Mouse (Mus musculus) C2C12 (cell line): ENCODE data around the gene Ctf1. TPM values are rescaled to one million over a fixed set of nuclear protein-coding genes. Genes with fewer than 3 reads are reported as not detected.

Experiments used
- H3K27me3 ChIP-seq: one replicate; pipeline ENCODE4 v1.6.1; 2011; ENCODE audit not compliant: control insufficient read depth, insufficient read depth, insufficient read length
- H3K36me3 ChIP-seq: one replicate; pipeline ENCODE4 v1.6.1; 2011; ENCODE audit not compliant: control insufficient read depth, insufficient read depth
- H3K4me3 ChIP-seq: one replicate; pipeline ENCODE4 v1.5.1; 2011; ENCODE audit warnings: mild to moderate bottlenecking, control low read depth; ENCODE audit not compliant: poor library complexity, insufficient read depth, severe bottlenecking
- H3K79me2 ChIP-seq: one replicate; pipeline ENCODE4 v1.6.1; 2011; ENCODE audit not compliant: control insufficient read depth, insufficient read depth
- H3K79me3 ChIP-seq: one replicate; pipeline ENCODE4 v1.6.1; 2011; ENCODE audit warnings: low read depth, control low read depth
- H3ac ChIP-seq: one replicate; pipeline ENCODE3; 2011; ENCODE audit warnings: low read depth; ENCODE audit not compliant: control insufficient read depth, insufficient read length
- CEBPB ChIP-seq: IDR thresholded peaks from one replicate; pipeline ENCODE4 v1.6.1; 2011; ENCODE audit warnings: low read depth, mild to moderate bottlenecking, control low read depth, moderate library complexity
- CTCF ChIP-seq: IDR thresholded peaks from one replicate; pipeline ENCODE4 v1.5.1; 2011; ENCODE audit not compliant: control insufficient read depth, insufficient read depth, insufficient read length
- FOSL1 ChIP-seq: IDR thresholded peaks from one replicate; pipeline ENCODE4 v1.8.0; 2011; ENCODE audit warnings: mild to moderate bottlenecking, low read length; ENCODE audit not compliant: poor library complexity, insufficient read depth, severe bottlenecking
- MAX ChIP-seq: IDR thresholded peaks from one replicate; pipeline ENCODE4 v1.6.1; 2011; ENCODE audit warnings: mild to moderate bottlenecking, control low read depth
- MYOD1 ChIP-seq: IDR thresholded peaks from one replicate; pipeline ENCODE4 v1.6.1; 2011; ENCODE audit warnings: low read depth; ENCODE audit not compliant: control insufficient read depth, insufficient read length
- MYOG ChIP-seq: IDR thresholded peaks from one replicate; pipeline ENCODE4 v1.6.1; 2011; ENCODE audit not compliant: control insufficient read depth, insufficient read length; ENCODE audit errors: extremely low read depth
- USF1 ChIP-seq: IDR thresholded peaks from one replicate; pipeline ENCODE4 v1.6.1; 2011; ENCODE audit warnings: low read depth, mild to moderate bottlenecking, control low read depth, moderate library complexity
- polyA plus RNA-seq: library from polyadenylated mRNA; unstranded; fragments of >200 nt; fragmentation: generic; extraction: Trizol; gene quantifications from one replicate; pipeline ENCODE4 v1.2.1, GENCODE M21; 2012; ENCODE audit warnings: missing spikeins

Ctf1 gene
- polyA plus RNA-seq, 1 experiment, result 9.2 TPM

DNA sequence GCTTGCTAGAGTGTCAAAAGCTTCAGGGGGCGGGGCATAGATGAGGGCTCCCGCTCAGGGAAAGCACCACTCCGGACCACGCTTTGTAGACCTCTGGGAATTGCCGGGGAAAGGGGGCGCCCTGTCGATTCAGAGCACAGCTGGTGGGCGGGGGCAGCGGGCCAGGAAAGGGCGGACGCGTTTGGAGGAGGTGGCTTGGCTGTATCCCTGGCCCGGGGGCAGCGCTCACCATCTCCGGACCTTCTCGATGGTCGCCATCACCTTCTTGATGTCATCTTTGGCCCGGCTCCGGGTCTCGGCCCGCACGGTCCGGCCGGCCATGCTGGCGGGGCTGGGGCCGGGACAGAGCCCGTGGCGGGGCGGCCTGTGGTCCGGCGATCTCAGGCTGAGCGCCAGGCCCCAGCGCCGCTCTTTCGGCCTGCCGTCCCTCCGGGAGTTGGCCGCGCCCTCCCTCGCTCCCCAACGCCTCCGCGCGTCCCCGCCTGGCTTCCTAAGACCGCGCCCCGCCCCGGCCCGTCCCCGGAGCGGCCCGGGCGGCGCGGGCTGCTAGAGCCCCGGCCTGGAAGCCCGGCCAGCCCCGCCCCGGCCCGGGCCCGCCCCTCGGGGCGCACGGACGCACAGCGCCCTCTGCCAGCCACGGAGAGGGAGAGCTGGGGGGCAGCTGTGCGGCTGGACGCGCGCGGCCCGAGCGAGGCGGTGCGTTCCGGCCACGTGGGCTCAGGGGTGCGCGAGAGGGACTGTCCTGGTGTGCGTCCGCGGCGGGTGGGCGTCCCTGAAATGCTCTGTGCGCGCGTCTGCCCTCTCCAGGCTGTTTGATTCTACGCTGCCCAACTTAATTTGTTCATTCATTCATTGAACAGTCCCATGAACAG, 4.1 kb upstream of the Ctf1 start, which contains the start of gene Bcl7c:
TSS of gene Bcl7c (minus strand) at position 727 of the 872 bp plus-strand sequence.
- H3K79me3 ChIP-seq, result no peaks in the 10 kb centered on the region
- H3K27me3 ChIP-seq, result no peaks in the 10 kb centered on the region
- TF ChIP-seq MYOG (no peak), USF1 (peak; percentile 77), MYOD1 (no peak), MAX (peak; percentile 76), FOSL1 (no peak), CTCF (peak; percentile 96), CEBPB (no peak)
- peaks cover 16% of the 10 kb centered on the region for H3K79me2 ChIP-seq
- peaks cover 17% of the 10 kb centered on the region for H3K36me3 ChIP-seq
- H3ac ChIP-seq, result peak within 1 kb of the TSS; percentile 68
- peak within 1 kb of the TSS; percentile 41 for H3K4me3 ChIP-seq

DNA sequence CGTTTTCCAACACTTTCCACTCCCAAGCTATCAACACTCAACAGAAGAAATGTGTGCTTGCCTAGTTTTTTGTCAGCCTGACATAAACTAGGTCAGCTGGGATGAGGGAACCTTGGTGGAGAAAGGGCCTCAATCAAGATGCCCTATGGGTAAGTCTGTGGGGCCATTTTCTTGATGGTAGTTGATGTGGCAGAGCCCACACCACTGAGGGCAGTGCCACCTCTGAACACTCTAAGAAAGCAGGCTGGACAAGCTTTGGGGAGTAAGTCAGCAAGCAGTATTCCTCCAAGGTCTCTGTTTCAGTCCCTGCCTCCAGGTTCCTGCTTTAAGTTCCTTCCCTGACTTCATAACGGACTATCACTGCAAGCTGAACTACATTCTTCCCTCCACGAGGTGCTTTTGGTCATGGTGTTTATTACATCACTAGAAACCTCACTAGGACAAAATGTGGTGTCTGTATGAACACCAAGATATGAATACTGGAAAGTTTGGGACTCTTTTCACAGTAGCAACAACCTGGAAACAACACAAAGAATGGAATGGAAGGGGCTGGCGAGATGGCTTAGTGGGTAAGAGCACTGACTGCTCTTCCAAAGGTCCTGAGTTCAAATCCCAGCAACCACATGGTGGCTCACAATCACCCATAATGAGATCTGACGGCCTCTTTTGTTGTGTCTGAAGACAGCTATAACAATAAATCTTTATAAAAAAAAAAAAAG, 3.1 kb upstream of the Ctf1 start:
- H3K27me3 ChIP-seq, result no peaks in the 10 kb centered on the region
- H3K36me3 ChIP-seq, result peaks cover 16% of the 10 kb centered on the region
- H3K79me2 ChIP-seq, result peaks cover 16% of the 10 kb centered on the region
- no peaks in the 10 kb centered on the region for H3K79me3 ChIP-seq
- TF ChIP-seq MAX, result no peak
- no peak for TF ChIP-seq FOSL1
- no peak for TF ChIP-seq MYOG
- no peak for TF ChIP-seq MYOD1
- no peak for TF ChIP-seq CTCF
- TF ChIP-seq USF1, result no peak
- TF ChIP-seq CEBPB, result no peak
- H3ac ChIP-seq, result no peak overlapping the region
- H3K4me3 ChIP-seq, result no peak overlapping the region

DNA sequence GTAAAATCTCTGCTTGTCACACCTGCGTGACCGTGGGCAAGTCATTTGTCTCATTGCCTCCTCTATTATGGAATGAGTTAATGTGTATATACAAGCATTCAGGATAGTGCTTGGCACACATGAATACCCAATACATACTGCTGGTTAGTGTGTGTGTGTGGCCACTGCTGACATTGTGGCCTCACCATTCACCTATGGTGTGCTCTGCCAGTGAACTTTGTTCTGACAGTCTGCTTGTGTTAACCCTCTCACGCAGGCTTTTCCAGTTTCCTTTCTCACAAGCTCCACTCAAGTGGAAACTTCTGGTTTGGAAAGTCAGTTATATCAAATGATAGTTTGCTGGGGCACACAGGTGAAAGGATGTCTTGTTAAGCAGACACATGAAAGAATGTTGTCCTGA, 1.5 kb upstream of the Ctf1 start:
- Histone ChIP-seq H3ac (no peak overlapping the region), H3K79me3 (no peaks in the 10 kb centered on the region), H3K27me3 (no peaks in the 10 kb centered on the region), H3K36me3 (peaks cover 8% of the 10 kb centered on the region), H3K4me3 (no peak overlapping the region), H3K79me2 (peaks cover 16% of the 10 kb centered on the region)
- no peak for TF ChIP-seq USF1
- no peak for TF ChIP-seq FOSL1
- no peak for TF ChIP-seq MYOG
- no peak for TF ChIP-seq MAX
- no peak for TF ChIP-seq CEBPB
- TF ChIP-seq CTCF, result no peak
- TF ChIP-seq MYOD1, result no peak

DNA sequence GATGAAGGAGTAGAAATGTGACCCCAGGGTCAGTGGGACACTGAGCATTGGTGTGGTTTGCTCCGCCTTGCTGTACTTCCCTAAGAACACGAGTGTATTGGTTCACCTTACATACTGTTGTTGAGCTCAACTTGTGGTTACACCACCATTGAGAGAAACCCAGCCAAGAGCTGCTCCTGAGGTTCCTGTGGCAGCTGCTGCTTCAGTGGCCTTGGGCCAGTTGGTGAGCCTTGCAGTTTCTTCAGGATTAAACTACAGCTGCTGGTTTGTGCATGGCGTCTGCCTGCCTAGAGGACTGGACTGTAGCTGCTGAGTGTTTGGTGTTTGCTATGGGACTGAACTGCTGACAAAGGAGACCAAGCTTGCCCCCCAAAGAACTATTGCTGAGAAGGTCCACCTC, 1.1 kb upstream of the Ctf1 start:
- Histone ChIP-seq H3ac (no peak overlapping the region), H3K79me3 (no peaks in the 10 kb centered on the region), H3K36me3 (peaks cover 4% of the 10 kb centered on the region), H3K4me3 (no peak overlapping the region), H3K27me3 (no peaks in the 10 kb centered on the region), H3K79me2 (peaks cover 15% of the 10 kb centered on the region)
- TF ChIP-seq MYOG (no peak), MYOD1 (no peak), USF1 (no peak), CEBPB (no peak), MAX (no peak), FOSL1 (no peak)

DNA sequence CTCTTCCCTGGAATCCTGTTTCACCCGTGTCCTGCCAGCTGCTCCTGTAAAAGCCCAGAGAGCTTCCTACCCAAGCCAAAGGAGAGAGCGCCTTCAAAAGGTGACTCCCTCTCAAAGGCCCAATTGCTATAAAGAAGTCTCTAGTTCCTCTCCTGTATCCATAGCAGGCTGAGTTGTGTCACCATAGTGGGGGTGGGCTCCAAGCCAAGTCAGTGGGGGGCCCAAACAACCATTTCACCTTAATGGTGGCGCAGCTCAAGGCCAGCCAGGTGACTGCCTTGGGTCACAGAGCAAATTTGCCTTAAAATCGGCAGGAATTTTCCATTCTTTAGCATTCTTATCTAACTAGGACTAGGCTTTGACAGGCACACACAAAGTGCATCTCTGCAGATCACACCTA, 2.3 kb downstream of the Ctf1 start:
- Histone ChIP-seq H3K27me3 (no peaks in the 10 kb centered on the region), H3K4me3 (no peak overlapping the region), H3K79me3 (no peaks in the 10 kb centered on the region), H3K79me2 (no peaks in the 10 kb centered on the region), H3K36me3 (no peaks in the 10 kb centered on the region), H3ac (no peak overlapping the region)
- TF ChIP-seq MAX (no peak), FOSL1 (no peak), USF1 (no peak)
